Mouse (Mus musculus) stomach, postnatal 0 days (tissue): ENCODE data around the gene Rasgef1b. TPM values are rescaled to one million over a fixed set of nuclear protein-coding genes. Genes with fewer than 3 reads are reported as not detected.

Source experiments
- ATAC-seq: fragments of 200-750 bp; cut with Nextera tagmentation; 2 replicates; pipeline ENCODE4 v1.8.0; 2017; ENCODE audit not compliant: low FRiP score, low TSS enrichment
- DNase-seq: peaks from one replicate; pipeline ENCODE4 v3.0.0-alpha.2; 2016; ENCODE audit warnings: low spot score
- H3K27ac ChIP-seq: fragments of 300-500 bp; sonication (generic); replicated peaks from 2 replicates; pipeline ENCODE4 v1.5.1; 2014; ENCODE audit warnings: mild to moderate bottlenecking, control low read depth
- H3K27me3 ChIP-seq: fragments of 300-500 bp; sonication (generic); 2 replicates; pipeline ENCODE4 v1.6.1; 2014; ENCODE audit warnings: low read length; ENCODE audit not compliant: control insufficient read depth, insufficient read depth
- H3K36me3 ChIP-seq: fragments of 300-500 bp; sonication (generic); 2 replicates; pipeline ENCODE4 v1.6.1; 2014; ENCODE audit warnings: low read length, mixed read lengths; ENCODE audit not compliant: control insufficient read depth, insufficient read depth
- H3K4me1 ChIP-seq: fragments of 300-500 bp; sonication (generic); replicated peaks from 2 replicates; pipeline ENCODE4 v1.6.1; 2014; ENCODE audit warnings: antibody characterized with exemption; ENCODE audit not compliant: control insufficient read depth, insufficient read depth
- H3K4me2 ChIP-seq: fragments of 300-500 bp; sonication (generic); replicated peaks from 2 replicates; pipeline ENCODE4 v1.6.1; 2014; ENCODE audit warnings: low read depth, mild to moderate bottlenecking, control low read depth, moderate library complexity
- H3K4me3 ChIP-seq: fragments of 300-500 bp; sonication (generic); 2 replicates; pipeline ENCODE4 v1.5.1; 2014; ENCODE audit warnings: low read depth, low read length, control low read depth
- H3K9ac ChIP-seq: fragments of 300-500 bp; sonication (generic); 2 replicates; pipeline ENCODE4 v1.6.1; 2014; ENCODE audit warnings: mild to moderate bottlenecking, low read length, control low read depth, mixed read lengths
- H3K9me3 ChIP-seq: fragments of 300-500 bp; sonication (generic); 2 replicates; pipeline ENCODE4 v1.6.1; 2016; ENCODE audit warnings: low read length; ENCODE audit not compliant: control insufficient read depth
- CTCF ChIP-seq: IDR thresholded peaks from 2 replicates; pipeline ENCODE4 v1.5.1; 2016; ENCODE audit warnings: antibody characterized with exemption, low read depth, mild to moderate bottlenecking, moderate library complexity
- EP300 ChIP-seq: optimal IDR thresholded peaks from 2 replicates; pipeline ENCODE3; 2016; ENCODE audit warnings: antibody characterized with exemption
- WGBS: fragments of 180-500 bp; shearing (Covaris S2); extraction: QIAGEN DNeasy Blood & Tissue Kit; methylation state at CpG from one replicate; pipeline ENCODE4 v1.1.7; 2014; 5-methylcytosine and 5-hydroxymethylcytosine counted together
- polyA plus RNA-seq: library from polyadenylated mRNA; unstranded; fragments of >200 nt; fragmentation: Nextera tagmentation; extraction: Ambion mirVana; gene quantifications from 2 replicates; pipeline ENCODE4 v1.2.1, GENCODE M21; 2015

The Rasgef1b gene
- polyA plus RNA-seq, 1 experiment from 2014 or later, result 37.4 TPM

DNA sequence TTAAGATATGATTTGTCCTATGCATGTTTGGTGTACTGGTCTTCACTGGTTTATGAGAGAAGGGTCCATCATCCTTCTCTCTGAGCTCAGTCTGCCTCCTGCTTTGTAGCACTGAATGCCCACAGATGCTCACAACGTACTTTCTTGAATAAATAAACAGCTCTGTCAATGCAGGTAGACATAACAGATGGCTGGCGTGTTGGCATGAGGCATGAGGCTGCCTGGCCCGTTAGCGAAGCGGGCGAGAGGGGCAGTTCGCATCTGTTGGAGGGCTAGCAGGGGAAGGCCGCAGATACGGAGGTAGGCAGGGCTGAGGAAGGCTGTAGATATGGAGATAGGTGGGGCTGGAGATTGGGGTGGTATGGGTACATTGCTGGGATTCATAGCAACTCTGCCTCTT is 451.3 kb downstream of the Rasgef1b start:
- Histone ChIP-seq H3K4me3 (no peak overlapping the region), H3K27me3 (no peaks in the 10 kb centered on the region), H3K9ac (no peak overlapping the region), H3K4me2 (no peak overlapping the region), H3K4me1 (no peaks in the 10 kb centered on the region), H3K9me3 (no peaks in the 10 kb centered on the region), H3K36me3 (no peaks in the 10 kb centered on the region), H3K27ac (no peak overlapping the region)
- no peak for TF ChIP-seq EP300
- TF ChIP-seq CTCF, result no peak
- 83% methylated on average over 9 of the region's 9 CpGs for WGBS
- DNase-seq, result no peak
- no peak for ATAC-seq

DNA sequence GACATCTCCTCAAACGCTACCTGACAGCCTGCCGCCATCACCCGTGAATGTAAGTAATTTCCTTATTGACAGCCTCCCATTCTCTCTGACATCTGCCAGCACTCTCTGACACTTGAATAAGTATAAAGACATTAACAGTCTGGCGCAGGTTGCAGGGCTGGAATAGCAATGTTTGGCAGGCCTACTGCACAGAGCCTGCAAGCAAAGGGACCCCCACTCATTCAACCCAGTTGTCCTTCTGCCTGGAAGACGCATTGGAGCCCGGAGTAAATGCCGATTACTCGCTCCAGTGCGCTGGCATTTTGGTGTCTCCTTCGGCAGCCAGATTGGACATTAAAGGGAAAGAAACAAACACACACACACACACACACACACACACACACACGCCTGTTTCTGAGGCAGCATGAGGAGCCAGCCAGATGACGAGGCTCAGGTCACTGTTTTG is 454.7 kb downstream of the Rasgef1b start:
- H3K4me1 ChIP-seq, result no peaks in the 10 kb centered on the region
- H3K9me3 ChIP-seq, result no peaks in the 10 kb centered on the region
- H3K4me3 ChIP-seq, result no peak overlapping the region
- no peaks in the 10 kb centered on the region for H3K27me3 ChIP-seq
- TF ChIP-seq EP300, result no peak
- no peaks in the 10 kb centered on the region for H3K36me3 ChIP-seq
- ATAC-seq (no peak), DNase-seq (no peak)
- no peak overlapping the region for H3K4me2 ChIP-seq
- H3K27ac ChIP-seq, result no peak overlapping the region
- WGBS, result 62% methylated on average over 12 of the region's 12 CpGs
- H3K9ac ChIP-seq, result no peak overlapping the region

DNA sequence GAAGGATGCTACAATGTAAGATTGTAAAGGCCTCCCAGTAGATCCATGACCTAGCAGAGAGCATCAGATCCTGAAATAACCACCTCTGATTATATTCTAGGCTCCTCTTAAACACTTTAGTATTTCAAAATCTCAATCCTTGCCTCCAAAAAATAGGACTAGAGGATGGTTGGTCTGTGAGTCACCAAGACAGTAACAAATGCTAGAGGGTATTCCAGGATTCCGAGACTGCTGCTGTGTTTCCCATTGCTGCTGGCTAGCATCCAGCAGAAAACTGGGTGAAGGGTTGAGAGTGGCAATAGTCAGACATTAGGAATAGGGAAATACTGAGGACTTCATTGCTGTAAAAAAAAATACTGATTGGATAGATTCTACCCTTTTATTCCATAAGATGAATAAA is 457.3 kb downstream of the Rasgef1b start:
- no peak for DNase-seq
- 30% methylated on average over 1 of the region's 1 CpGs for WGBS

DNA sequence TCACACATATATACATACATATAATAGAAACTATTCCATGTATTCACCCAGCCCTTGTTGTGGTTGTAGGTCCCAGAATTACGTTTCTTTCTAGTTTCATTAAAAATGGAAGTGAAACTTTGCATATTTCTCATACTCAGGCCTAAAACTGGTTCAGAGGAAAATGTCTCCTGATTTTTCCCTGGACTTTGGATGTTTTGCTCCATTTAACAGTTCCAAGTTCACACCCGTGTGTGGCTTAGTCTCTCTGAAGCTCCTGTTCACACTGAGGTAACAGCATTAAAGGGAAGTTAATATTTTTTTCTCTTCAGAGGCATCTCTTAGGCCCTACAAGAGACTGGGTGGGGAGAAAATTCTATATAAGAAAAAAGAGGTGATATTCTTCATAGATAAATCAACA is 459.7 kb downstream of the Rasgef1b start:
- Histone ChIP-seq H3K27ac (no peak overlapping the region), H3K4me3 (no peak overlapping the region), H3K9me3 (no peaks in the 10 kb centered on the region), H3K4me2 (no peak overlapping the region), H3K4me1 (no peaks in the 10 kb centered on the region), H3K9ac (no peak overlapping the region), H3K36me3 (no peaks in the 10 kb centered on the region), H3K27me3 (no peaks in the 10 kb centered on the region)
- DNase-seq, result no peak
- WGBS, result 86% methylated on average over 2 of the region's 2 CpGs
- no peak for TF ChIP-seq CTCF
- ATAC-seq, result no peak

More for the DNA sequence above, 457.3 kb downstream of the Rasgef1b start:
- ATAC-seq, result no peak
- Histone ChIP-seq H3K9me3 (no peaks in the 10 kb centered on the region), H3K4me3 (no peak overlapping the region), H3K36me3 (no peaks in the 10 kb centered on the region), H3K27me3 (no peaks in the 10 kb centered on the region), H3K4me1 (no peaks in the 10 kb centered on the region), H3K27ac (no peak overlapping the region), H3K4me2 (no peak overlapping the region), H3K9ac (no peak overlapping the region)
- TF ChIP-seq EP300, result no peak

DNA sequence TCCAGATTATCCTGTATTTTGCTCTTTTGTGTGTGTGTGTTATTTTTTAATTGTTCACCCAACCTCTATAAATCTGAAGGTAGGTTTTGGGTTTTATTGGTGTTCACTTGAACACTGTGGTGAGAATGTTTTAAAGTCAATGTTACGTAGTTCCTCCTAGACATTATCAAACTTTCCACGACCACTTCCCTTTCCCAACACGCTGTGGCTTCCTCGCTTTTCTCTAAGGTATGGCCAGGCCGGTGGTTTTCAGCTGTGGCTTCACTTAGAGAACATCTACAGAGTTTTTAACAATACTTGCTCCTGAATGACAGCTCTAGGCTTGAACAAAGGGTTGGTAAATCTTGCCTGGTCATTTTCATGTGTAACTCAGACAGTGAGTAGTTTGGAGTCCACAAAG is 461.5 kb downstream of the Rasgef1b start:
- H3K4me2 ChIP-seq, result no peak overlapping the region
- no peaks in the 10 kb centered on the region for H3K36me3 ChIP-seq
- DNase-seq, result no peak
- H3K9me3 ChIP-seq, result no peaks in the 10 kb centered on the region
- TF ChIP-seq EP300 (no peak), CTCF (no peak)
- ATAC-seq, result no peak
- 82% methylated on average over 5 of the region's 5 CpGs for WGBS
- H3K4me1 ChIP-seq, result no peaks in the 10 kb centered on the region
- no peak overlapping the region for H3K9ac ChIP-seq
- H3K27me3 ChIP-seq, result no peaks in the 10 kb centered on the region
- no peak overlapping the region for H3K27ac ChIP-seq
- no peak overlapping the region for H3K4me3 ChIP-seq

DNA sequence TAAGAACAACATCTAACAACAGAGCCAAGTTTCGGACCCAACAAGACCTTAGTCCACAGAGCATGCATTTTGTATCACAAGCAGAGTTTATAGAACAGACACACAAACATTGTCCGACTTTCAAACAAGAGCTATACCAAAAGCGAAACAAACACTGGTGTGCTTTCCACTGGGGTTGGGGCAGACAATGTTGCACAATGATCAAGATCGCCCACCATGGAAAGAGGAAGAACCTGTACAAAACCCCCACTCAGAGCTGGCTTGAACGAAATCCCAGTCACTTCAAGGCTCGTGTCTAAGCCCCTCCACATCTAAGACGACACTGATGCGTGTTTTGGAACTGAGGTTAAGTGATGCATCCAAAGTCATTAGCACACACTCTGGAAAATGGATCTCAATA is 462.6 kb downstream of the Rasgef1b start:
- H3K4me2 ChIP-seq, result no peak overlapping the region
- H3K27ac ChIP-seq, result no peak overlapping the region
- 92% methylated on average over 8 of the region's 8 CpGs for WGBS
- no peaks in the 10 kb centered on the region for H3K36me3 ChIP-seq
- no peak overlapping the region for H3K4me3 ChIP-seq
- DNase-seq, result no peak
- no peak overlapping the region for H3K9ac ChIP-seq
- H3K9me3 ChIP-seq, result no peaks in the 10 kb centered on the region
- TF ChIP-seq CTCF (no peak), EP300 (no peak)
- H3K4me1 ChIP-seq, result no peaks in the 10 kb centered on the region
- no peak for ATAC-seq
- no peaks in the 10 kb centered on the region for H3K27me3 ChIP-seq
